In genomic region chr4:102569101-102569583, GRCm38 (mm10) we compare ENCODE assay signal across 7 mouse cellular contexts.
DNase-seq lines count a peak whose midpoint lies in the region; ATAC-seq lines count a peak whose summit lies in the region.

No protein-coding gene starts in this region.

- H3K4me1 ChIP-seq in midbrain, embryonic 11.5 days (ENCODE audit: control insufficient read depth, insufficient read depth, low read length), result peaks cover 13% of the 10 kb centered on the region
- H3K4me1 ChIP-seq in midbrain, embryonic 14.5 days (ENCODE audit: control insufficient read depth, insufficient read depth, low read length), result peaks cover 33% of the 10 kb centered on the region
- peaks cover 50% of the 10 kb centered on the region for H3K4me1 ChIP-seq in heart, embryonic 12.5 days (replicated peaks)
- peaks cover 33% of the 10 kb centered on the region for H3K4me1 ChIP-seq in liver, embryonic 16.5 days (ENCODE audit: control insufficient read depth, low read depth, low read length)

- no peaks in the 10 kb centered on the region for H3K36me3 ChIP-seq in midbrain, embryonic 11.5 days (ENCODE audit: control insufficient read depth, insufficient read depth, low read length)
- no peaks in the 10 kb centered on the region for H3K36me3 ChIP-seq in midbrain, embryonic 14.5 days (ENCODE audit: control insufficient read depth, insufficient read depth, low read length)
- no peaks in the 10 kb centered on the region for H3K36me3 ChIP-seq in heart, embryonic 12.5 days
- H3K36me3 ChIP-seq in liver, embryonic 16.5 days (ENCODE audit: control insufficient read depth, insufficient read depth), result no peaks in the 10 kb centered on the region

- no peak overlapping the region for H3K9ac ChIP-seq in midbrain, embryonic 11.5 days (ENCODE audit: low read length)
- no peak overlapping the region for H3K9ac ChIP-seq in midbrain, embryonic 14.5 days (replicated peaks; ENCODE audit: low read length)
- peak overlapping the region; percentile 20 for H3K9ac ChIP-seq in heart, embryonic 12.5 days
- H3K9ac ChIP-seq in liver, embryonic 16.5 days (ENCODE audit: low read depth, low read length), result 0 out of 2 replicates have a peak overlapping the region, but pooled peaks have one; percentile 26

- no peaks in the 10 kb centered on the region for H3K27me3 ChIP-seq in midbrain, embryonic 11.5 days (ENCODE audit: control insufficient read depth, insufficient read depth, low read length)
- 0 out of 2 replicates have a peak, but pooled peaks cover 9% of the 10 kb centered on the region for H3K27me3 ChIP-seq in midbrain, embryonic 14.5 days (ENCODE audit: control insufficient read depth, insufficient read depth, low read length)
- no peaks in the 10 kb centered on the region for H3K27me3 ChIP-seq in heart, embryonic 12.5 days (replicated peaks)
- no peaks in the 10 kb centered on the region for H3K27me3 ChIP-seq in liver, embryonic 16.5 days (ENCODE audit: control insufficient read depth, insufficient read depth, low read depth, low read length)

- no peak overlapping the region for H3K4me3 ChIP-seq in midbrain, embryonic 11.5 days (ENCODE audit: low read depth, low read length)
- no peak overlapping the region for H3K4me3 ChIP-seq in midbrain, embryonic 14.5 days (replicated peaks; ENCODE audit: low read depth, low read length)
- peak overlapping the region; percentile 17; the same call in 1 of the 2 replicates for H3K4me3 ChIP-seq in heart, embryonic 12.5 days
- H3K4me3 ChIP-seq in liver, embryonic 16.5 days (ENCODE audit: low read depth, low read length), result peak overlapping the region; percentile 25

- no peak overlapping the region for H3K27ac ChIP-seq in midbrain, embryonic 11.5 days (ENCODE audit: low read depth, low read length)
- H3K27ac ChIP-seq in midbrain, embryonic 14.5 days (replicated peaks; ENCODE audit: low read depth, low read length), result no peak overlapping the region
- H3K27ac ChIP-seq in heart, embryonic 12.5 days (ENCODE audit: poor library complexity, severe bottlenecking), result peak overlapping the region; percentile 90
- H3K27ac ChIP-seq in liver, embryonic 16.5 days (ENCODE audit: low read length), result peak overlapping the region; percentile 45

- ATAC-seq in midbrain, embryonic 11.5 days (ENCODE audit: low FRiP score), result no peak
- no peak for ATAC-seq in midbrain, embryonic 14.5 days (ENCODE audit: low FRiP score, low TSS enrichment)
- no peak for ATAC-seq in heart, embryonic 12.5 days (ENCODE audit: insufficient number of reproducible peaks, low FRiP score)
- 0 out of 2 replicates have a peak, but pooled peaks have one; percentile 28 for ATAC-seq in liver, embryonic 16.5 days (ENCODE audit: low read depth)

- H3K4me2 ChIP-seq in midbrain, embryonic 11.5 days, result no peak overlapping the region
- no peak overlapping the region for H3K4me2 ChIP-seq in midbrain, embryonic 14.5 days (ENCODE audit: low read length)
- H3K4me2 ChIP-seq in heart, embryonic 12.5 days, result peak overlapping the region; percentile 59
- H3K4me2 ChIP-seq in liver, embryonic 16.5 days (ENCODE audit: low read depth, low read length), result peak overlapping the region; percentile 84

- no peaks in the 10 kb centered on the region for H3K9me3 ChIP-seq in midbrain, embryonic 11.5 days (ENCODE audit: control insufficient read depth, low read length)
- H3K9me3 ChIP-seq in midbrain, embryonic 14.5 days (ENCODE audit: control insufficient read depth, low read length), result no peaks in the 10 kb centered on the region
- no peaks in the 10 kb centered on the region for H3K9me3 ChIP-seq in heart, embryonic 12.5 days (replicated peaks)
- no peaks in the 10 kb centered on the region for H3K9me3 ChIP-seq in liver, embryonic 16.5 days (replicated peaks; ENCODE audit: control insufficient read depth, low read length)

- WGBS in midbrain, embryonic 11.5 days, result 22% methylated on average over 8 of the region's 8 CpGs
- WGBS in midbrain, embryonic 14.5 days, result 30% methylated on average over 8 of the region's 8 CpGs
- WGBS in heart, embryonic 12.5 days, result 5% methylated on average over 8 of the region's 8 CpGs
- 6% methylated on average over 8 of the region's 8 CpGs for WGBS in liver, embryonic 16.5 days (ENCODE audit: insufficient replicate concordance)

- DNase-seq in midbrain, embryonic 11.5 days (ENCODE audit: low spot score, missing footprints), result peak; percentile 82
- no peak for DNase-seq in midbrain, embryonic 14.5 days
- DNase-seq in thymus, postnatal 4 days, result peak; percentile 67
- DNase-seq in adrenal gland, postnatal 10 days, result no peak
- no peak for DNase-seq in frontal cortex, postnatal 25 days (ENCODE audit: low spot score in 2 of 2)

Comparison
In these comparisons a context has a peak if more than half of its experiments do, and no peak if none do; other contexts are left out.
1. DNase-seq: peak in midbrain, embryonic 11.5 days (single experiment) and thymus, postnatal 4 days (single experiment); none in midbrain, embryonic 14.5 days (single experiment), adrenal gland, postnatal 10 days (single experiment) and frontal cortex, postnatal 25 days (0 of 2).
2. H3K27ac ChIP-seq: peak in heart, embryonic 12.5 days (single experiment) and liver, embryonic 16.5 days (single experiment); none in midbrain, embryonic 11.5 days (single experiment) and midbrain, embryonic 14.5 days (single experiment).
3. H3K4me2 ChIP-seq: peak in heart, embryonic 12.5 days (single experiment) and liver, embryonic 16.5 days (single experiment); none in midbrain, embryonic 11.5 days (single experiment) and midbrain, embryonic 14.5 days (single experiment).
4. H3K4me3 ChIP-seq: peak in heart, embryonic 12.5 days (single experiment) and liver, embryonic 16.5 days (single experiment); none in midbrain, embryonic 11.5 days (single experiment) and midbrain, embryonic 14.5 days (single experiment).
5. H3K9ac ChIP-seq: peak in heart, embryonic 12.5 days (single experiment) and liver, embryonic 16.5 days (single experiment); none in midbrain, embryonic 11.5 days (single experiment) and midbrain, embryonic 14.5 days (single experiment).